Mouse (Mus musculus) spleen, embryonic (tissue): Measurements from ENCODE around the gene Gramd1a.

Experiments used
- CTCF ChIA-PET: fragments of 350-600 bp; sonication (Branson Sonifier 250); formaldehyde crosslinking; loops from one replicate; lab custom pipeline; 2022; lab: Charles Lee

Gene Gramd1a

DNA sequence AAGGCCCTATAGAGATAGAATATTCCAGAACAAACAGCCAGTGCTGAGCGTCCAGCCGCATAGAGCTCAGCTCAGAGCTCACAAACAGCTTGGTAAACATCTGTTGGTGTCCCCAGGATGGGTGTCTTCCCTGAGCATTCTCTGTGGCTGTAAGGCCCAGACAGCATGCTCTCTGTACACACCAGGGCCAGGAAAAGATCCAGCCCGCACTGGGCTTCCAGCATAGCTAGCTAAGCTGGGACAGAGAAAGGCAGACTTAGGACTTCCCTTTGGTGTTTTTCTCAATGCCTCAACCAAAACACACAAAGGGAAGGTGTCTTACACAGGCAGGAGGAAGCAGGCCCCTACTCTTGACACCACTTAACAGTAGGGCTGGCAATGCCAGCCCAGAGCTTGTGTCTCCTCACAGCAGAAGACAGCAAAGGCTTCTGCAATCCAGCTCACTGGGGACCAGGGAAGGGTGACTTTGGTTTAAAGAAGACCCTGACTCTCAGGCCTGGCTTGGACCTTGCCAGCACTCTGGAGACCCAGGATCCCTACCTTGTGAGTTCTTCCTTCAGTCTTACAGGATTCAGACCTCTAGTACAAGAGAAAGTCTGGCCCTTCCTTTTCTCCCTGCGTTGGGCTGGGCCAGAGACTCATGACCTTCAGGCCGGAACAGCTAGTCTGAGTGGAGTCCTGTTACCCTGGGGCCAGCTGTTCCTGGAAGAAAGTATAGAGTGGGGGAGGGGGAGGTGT is at the start of gene Gramd1a:
Gene Gramd1a (minus strand): TSS at position 601 of the 738 bp plus-strand sequence.
- CTCF ChIA-PET = interaction anchor here (1.3 kb wide), 1 partner anchor 14 kb away, joined by 3 read pairs; no protein-coding TSS in a partner anchor

GRCm38 (mm10) chr7:31195591-31196307 is 40.1 kb upstream of the Gramd1a start:
- CTCF ChIA-PET = no interaction called here

GRCm38 (mm10) chr7:31184711-31185110 is 29.0 kb upstream of the Gramd1a start:
- CTCF ChIA-PET = no interaction called here

GRCm38 (mm10) chr7:31182863-31183262 is 27.2 kb upstream of the Gramd1a start:
- CTCF ChIA-PET = no interaction called here

- CTCF ChIA-PET = no interaction called here
Measured at GRCm38 (mm10) chr7:31176886-31177763, 21.4 kb upstream of the Gramd1a start.

- CTCF ChIA-PET = no interaction called here
Measured at GRCm38 (mm10) chr7:31175096-31175495, 19.4 kb upstream of the Gramd1a start.

GRCm38 (mm10) chr7:31174466-31174865 is 18.8 kb upstream of the Gramd1a start:
- CTCF ChIA-PET = interaction anchor here (0.7 kb wide), 1 partner anchor 44 kb away, joined by 3 read pairs; no protein-coding TSS in a partner anchor

- CTCF ChIA-PET = interaction anchor here (0.6 to 2.3 kb wide), 3 partner anchors 33 to 251 kb away, joined by 3 to 9 read pairs (median 3); no protein-coding TSS in a partner anchor
Measured at GRCm38 (mm10) chr7:31172238-31172637, 16.5 kb upstream of the Gramd1a start.

DNA sequence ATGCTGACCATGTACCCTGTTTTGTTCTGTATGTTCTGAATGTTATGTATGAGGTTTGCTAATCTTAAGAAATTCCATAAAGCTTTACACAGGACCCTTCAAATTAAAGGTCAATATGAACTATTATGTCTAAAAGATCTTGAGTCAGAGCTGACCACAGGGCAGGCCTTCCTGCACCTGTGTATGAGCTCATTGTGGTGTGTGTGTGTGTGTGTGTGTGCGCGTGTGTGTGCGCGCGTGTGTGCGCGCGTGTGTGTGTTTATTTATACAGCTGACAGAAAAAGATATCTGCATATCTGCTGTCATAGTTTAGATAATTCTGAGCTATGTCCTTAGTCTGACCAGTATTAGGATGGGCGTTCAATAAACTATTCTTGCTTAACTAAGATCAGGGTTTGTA is 14.8 kb upstream of the Gramd1a start:
- CTCF ChIA-PET = interaction anchor here (0.7 kb wide), 1 partner anchor 90 kb away, joined by 3 read pairs; no protein-coding TSS in a partner anchor

DNA sequence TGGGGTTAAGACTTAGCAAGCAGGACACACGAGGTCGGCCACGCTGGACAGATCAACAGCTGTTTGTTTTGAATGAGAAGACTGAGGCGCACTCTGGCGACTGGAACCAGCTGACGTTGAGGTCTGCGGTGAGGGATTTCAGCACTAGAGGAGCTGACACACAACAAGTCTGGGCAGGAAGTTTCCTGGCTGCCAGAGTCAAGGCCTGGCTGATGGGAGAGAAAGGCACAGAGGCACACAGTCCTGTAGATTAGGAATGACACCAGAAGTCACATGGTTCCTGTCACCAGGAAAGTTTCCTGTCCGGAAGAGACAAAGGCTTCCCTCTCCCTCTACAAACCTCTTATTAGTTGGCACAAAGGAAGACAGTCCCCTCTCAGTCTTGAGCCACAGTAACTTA is 12.7 kb upstream of the Gramd1a start:
- CTCF ChIA-PET = no interaction called here

GRCm38 (mm10) chr7:31164748-31165147 is 9.1 kb upstream of the Gramd1a start:
- CTCF ChIA-PET = no interaction called here

GRCm38 (mm10) chr7:31163666-31164577 is 8.2 kb upstream of the Gramd1a start:
- CTCF ChIA-PET = no interaction called here

- CTCF ChIA-PET = no interaction called here
Measured at GRCm38 (mm10) chr7:31162324-31162723, 6.6 kb upstream of the Gramd1a start.

DNA sequence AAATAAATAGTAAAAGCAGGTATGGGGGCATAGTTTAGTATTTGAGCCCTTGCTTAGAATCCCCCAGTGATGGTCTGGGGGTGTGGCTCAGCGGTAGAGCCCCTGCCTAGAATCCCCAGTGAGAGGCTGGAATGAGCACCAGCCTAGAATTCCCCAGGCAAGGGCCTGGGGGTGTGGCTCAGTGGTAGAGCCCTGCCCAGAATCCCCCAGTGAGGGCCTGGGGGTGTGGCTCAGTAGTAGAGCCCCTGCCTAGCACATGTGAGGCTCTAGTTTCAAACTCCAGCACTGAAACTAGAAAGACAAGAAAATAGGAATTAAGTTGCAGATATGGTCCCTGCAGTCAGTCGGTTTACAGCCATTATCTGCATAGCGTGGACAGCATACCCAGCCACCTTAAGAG is 6.1 kb upstream of the Gramd1a start:
- CTCF ChIA-PET = no interaction called here

DNA sequence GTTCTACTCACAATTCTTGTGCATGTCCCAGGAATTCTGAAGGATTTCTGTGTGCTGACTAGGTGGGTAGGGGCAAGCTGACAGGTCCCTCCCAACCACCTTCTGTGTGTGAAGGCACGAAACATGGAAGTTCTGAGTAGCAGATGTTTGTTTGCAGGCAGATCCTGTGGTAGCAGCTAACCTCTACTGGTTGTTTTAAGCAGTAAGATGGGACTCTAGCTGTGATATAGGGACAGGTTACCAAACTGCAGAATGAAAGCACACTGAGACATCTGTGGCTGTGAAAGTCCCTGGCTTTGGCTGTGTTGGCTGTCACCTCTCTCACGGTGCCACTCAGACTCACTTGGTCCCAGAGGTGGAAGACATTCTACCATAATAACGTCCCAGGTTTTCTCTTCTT is 5.5 kb upstream of the Gramd1a start:
- CTCF ChIA-PET = no interaction called here

DNA sequence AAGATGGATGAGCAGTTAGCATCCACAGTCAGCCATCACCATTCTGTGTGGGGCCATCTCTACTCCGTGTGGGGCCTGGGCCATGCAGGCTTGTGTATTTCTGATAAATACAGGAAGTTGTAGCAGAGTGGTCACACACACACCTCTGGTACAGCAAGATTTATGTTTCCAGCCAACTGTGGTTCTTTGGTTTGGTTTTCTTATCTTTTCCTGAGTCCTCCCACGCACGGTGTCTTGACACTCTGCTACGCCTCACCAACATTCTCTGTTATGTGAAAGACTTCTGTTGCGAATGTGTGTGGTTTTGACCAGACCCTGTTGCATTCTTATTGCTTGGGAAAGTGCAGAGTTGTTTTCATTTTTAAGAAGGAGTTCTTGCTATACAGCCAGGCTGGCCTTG is 5.1 kb upstream of the Gramd1a start:
- CTCF ChIA-PET = no interaction called here

DNA sequence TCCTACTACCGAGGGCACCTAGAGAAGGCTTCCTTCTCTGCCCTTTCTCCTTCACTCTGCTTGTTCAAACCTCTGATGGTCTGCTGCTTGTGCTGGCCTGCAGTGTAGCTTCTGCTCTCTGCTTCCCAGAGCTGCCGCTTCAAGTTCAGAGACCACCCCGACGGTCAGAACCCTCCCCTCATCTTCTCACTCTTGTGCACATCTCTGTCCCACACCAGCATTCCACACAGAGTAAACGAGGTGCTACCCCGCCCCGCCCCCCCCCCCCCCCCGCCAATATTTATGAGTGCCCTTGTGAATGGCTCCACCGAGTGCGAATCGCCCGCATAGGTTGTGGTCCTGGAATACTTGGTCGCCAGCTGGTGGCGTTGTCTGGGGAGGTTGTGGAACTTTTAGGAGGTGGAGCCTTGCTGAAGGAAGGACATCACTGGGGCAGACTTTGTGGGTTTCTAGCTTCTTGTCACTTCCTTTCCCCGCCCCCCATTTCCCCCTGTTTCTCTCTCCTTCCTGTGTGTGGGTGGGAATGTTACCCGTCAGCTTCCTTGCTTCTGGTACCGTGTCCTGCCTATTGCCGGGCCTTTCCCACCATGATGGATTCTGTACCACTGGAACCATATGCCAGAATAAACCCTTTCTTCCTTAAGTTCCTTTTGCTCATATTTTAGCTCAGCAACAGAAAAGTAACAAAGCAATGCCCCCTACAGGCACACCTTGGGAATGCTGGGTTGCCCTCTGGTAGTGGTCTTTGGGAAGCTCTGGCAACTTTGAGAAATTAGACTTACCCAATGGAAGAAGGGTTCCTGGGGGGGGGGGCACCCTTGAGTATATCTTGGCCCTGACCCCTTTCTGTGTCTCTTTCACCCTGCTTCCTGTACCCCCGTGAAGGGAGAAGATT is 585 bp upstream of the Gramd1a start:
- CTCF ChIA-PET = interaction anchor here (1.0 to 1.3 kb wide), 3 partner anchors 13 to 20 kb away, joined by 3 to 5 read pairs (median 3); no protein-coding TSS in a partner anchor

DNA sequence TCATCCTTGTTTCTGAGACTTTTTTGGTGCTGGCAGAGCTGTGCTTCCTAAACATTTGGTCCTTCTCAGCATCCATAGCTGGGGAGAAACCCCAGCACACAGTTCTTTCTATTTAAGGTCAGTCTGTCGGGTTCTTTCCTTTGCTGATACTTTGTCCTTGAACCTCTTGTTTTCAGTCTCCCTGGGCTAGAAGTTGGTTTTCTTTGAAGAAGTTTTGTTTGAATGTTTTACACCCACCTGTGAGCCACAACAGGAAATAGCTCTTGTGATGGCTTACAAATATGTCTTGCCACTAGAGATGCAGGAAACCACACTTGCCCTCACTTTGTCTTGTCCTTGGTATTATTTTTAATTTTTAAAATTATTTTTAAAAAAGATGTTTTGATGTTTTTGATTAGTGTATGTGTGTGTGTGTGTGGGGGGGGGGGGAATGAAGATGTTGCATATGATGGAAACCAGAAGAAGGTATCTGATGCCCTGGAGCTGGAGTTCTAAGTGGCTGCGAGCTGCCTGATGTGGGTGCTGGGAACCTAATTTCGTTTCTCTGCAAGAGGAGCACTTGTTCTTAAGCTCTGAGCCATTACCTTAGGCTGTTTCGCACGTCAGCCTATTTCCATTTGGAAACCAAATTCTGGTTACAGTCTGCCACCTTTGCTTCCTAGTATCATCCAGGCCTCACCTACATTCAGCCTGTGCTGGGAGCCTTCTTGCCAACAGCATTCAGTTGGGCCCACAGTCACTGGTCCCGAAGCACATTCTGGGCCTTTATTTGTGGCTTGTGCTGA is 2.0 kb downstream of the Gramd1a start:
- CTCF ChIA-PET = interaction anchor here (0.7 kb wide), 1 partner anchor 85 kb away, joined by 3 read pairs; no protein-coding TSS in a partner anchor
